Mouse (Mus musculus): ENCODE data around the gene Neurod2. TPM values are rescaled to one million over a fixed set of nuclear protein-coding genes. Genes with fewer than 3 reads are reported as not detected.

Gene Neurod2
- polyA plus RNA-seq, 1 experiment, result not detected

- no peak for TF ChIP-seq GATA1 (IDR thresholded peaks at IDR 0.05; ENCODE audit: low read length)
Observed at GRCm38 (mm10) chr11:98342000-98342945, 12.8 kb upstream of the Neurod2 start.

DNA sequence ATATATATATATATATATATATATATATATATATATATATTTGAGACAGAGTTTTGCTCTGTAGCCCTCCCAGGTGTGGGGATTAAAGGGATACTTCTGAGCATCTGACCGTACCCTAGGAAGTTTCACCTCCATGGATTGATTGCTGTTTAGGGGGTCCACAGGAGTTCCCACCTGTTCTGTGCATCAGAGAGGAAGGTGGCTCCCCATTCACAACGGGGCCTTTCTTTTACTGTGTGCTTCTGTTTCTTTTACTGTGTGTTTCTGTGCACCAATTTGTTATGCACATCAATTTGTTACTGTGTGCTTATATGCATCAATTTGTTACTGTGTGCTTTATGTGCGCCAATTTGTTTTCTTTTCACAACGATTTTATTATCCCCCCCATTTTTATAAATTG lies 11.7 kb upstream of the Neurod2 start:
- no peak for TF ChIP-seq GATA1 (IDR thresholded peaks at IDR 0.05; ENCODE audit: low read length)

- no peak for TF ChIP-seq GATA1 (IDR thresholded peaks at IDR 0.05; ENCODE audit: low read length)
Observed at GRCm38 (mm10) chr11:98340597-98340996, 11.1 kb upstream of the Neurod2 start.

GRCm38 (mm10) chr11:98339679-98340287 lies 10.3 kb upstream of the Neurod2 start:
- no peak for TF ChIP-seq GATA1 (IDR thresholded peaks at IDR 0.05; ENCODE audit: low read length)

- no peak for TF ChIP-seq GATA1 (IDR thresholded peaks at IDR 0.05; ENCODE audit: low read length)
Observed at GRCm38 (mm10) chr11:98339071-98339501, 9.6 kb upstream of the Neurod2 start.

- TF ChIP-seq GATA1 (IDR thresholded peaks at IDR 0.05; ENCODE audit: low read length), result no peak
Observed at GRCm38 (mm10) chr11:98338507-98338961, 9.1 kb upstream of the Neurod2 start.

- TF ChIP-seq GATA1 (IDR thresholded peaks at IDR 0.05; ENCODE audit: low read length), result no peak
Observed at GRCm38 (mm10) chr11:98336245-98337107, 7.0 kb upstream of the Neurod2 start.

DNA sequence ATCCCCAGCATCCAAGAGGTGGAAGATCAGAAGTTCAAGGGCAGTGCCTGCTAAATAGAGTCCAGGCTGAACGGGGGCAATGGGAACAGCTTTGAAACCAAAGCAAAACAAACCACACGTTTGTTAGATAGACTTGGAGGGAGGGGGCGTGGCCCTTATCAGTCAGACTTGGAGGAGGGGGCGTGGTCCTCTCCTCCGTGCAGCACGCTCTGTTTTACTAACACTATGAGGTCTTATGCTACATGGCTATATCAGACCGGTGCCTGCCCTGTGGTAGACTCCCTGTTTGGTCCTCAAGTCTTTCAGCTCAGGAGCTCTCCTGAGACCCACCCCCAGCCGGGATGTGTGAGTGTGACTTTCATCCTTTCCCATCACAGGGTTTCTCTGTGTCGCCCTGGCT lies 5.8 kb upstream of the Neurod2 start:
- no peak for TF ChIP-seq GATA1 (IDR thresholded peaks at IDR 0.05; ENCODE audit: low read length)

DNA sequence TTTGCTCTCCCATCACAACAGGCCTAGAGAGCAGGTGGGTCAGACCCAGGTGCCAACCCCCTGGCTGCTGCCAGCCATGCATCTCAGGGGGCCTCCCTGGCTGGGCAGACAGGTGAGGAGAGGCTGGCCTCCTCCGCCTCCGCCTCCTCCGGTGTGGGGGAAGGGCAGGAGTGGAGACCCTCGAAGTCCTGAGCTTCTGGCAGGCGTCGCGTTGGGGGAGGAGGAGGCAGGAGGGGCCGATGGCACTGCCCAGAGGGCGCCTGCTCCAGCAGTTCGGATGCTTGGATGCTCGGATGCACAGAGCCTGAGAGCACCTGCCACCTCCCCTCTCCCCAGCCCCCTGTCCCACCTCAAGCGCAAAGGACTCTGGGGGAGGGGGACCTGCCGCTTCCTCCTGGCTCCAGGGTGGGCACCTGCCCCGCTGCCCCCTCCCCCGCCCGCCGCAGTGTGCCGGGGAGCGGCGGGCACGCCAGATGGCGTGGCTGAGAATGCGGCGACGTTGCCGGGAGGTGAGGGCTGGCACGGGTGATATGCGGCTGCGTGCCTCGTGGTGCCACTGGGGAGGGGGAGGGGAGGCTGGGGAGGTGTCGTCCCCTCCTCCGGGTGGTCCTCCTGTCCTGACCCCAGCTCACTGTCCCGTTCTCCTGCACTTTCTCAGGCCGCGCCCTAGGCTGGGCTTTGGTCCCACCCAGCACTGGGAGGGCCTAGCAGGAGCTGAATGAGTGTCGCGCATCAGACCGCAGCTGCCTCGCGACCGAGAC lies 4.7 kb upstream of the Neurod2 start:
- no peak for TF ChIP-seq GATA1 (IDR thresholded peaks at IDR 0.05; ENCODE audit: low read length)

GRCm38 (mm10) chr11:98333263-98333696 lies 3.8 kb upstream of the Neurod2 start:
- no peak for TF ChIP-seq GATA1 (IDR thresholded peaks at IDR 0.05; ENCODE audit: low read length)

DNA sequence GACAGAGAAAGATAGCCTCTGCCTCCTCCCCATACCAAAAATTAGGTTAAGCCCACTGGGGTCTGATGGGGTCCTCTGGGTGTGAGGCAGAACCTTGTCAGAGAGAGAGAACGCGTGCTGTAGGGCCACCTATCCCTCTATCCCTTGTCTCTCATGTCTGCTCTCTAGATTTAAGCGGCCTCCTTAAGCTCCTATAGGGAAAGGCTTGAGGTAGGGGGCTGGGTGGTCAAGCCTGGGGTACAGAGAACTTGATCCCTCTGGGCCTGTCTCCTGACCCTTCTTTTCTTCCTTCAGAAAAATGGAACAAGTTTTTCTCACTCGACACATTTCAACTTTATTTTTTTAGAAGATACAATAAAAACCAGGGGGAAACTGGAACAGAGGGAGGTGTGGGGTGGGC lies 3.4 kb upstream of the Neurod2 start:
- no peak for TF ChIP-seq GATA1 (IDR thresholded peaks at IDR 0.05; ENCODE audit: low read length)

GRCm38 (mm10) chr11:98332186-98332585 lies 2.7 kb upstream of the Neurod2 start:
- TF ChIP-seq GATA1 (IDR thresholded peaks at IDR 0.05; ENCODE audit: low read length), result no peak

DNA sequence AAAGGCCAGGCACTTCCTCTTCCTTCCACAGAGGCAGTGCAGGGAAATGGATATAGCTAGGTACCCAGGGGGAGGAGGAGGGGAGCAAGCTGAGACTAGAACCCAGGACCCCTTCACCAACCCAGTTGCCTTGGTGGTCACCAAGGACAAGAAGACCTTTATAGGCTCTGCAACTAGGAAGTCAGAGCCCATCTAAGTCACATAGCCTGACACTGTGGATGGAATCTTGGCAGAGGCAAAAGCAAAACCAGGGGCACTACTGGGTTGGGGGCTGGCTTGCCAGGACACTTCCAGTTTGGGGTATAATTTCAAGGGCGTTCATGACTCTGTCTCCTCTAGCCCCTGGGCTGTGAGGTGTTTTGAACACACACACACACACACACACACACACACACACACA lies 2.0 kb upstream of the Neurod2 start:
- no peak for TF ChIP-seq GATA1 (IDR thresholded peaks at IDR 0.05; ENCODE audit: low read length)

- TF ChIP-seq GATA1 (IDR thresholded peaks at IDR 0.05; ENCODE audit: low read length), result no peak
Observed at GRCm38 (mm10) chr11:98330745-98331204, 1.3 kb upstream of the Neurod2 start.
